Mouse (Mus musculus) testis, adult 2 months (tissue): ENCODE measurements around the gene Ttll8.

Source experiments
- CTCF ChIP-seq: fragments of 200-500 bp; IDR thresholded peaks from 2 replicates; pipeline ENCODE4 v1.5.1; 2012; ENCODE audit warnings: low read depth, mild to moderate bottlenecking, inconsistent platforms, low read length, moderate library complexity; ENCODE audit not compliant: control insufficient read depth, insufficient read depth, insufficient replicate concordance
- POLR2A ChIP-seq: fragments of 200-500 bp; IDR thresholded peaks from 2 replicates; pipeline ENCODE4 v1.6.1; 2012; ENCODE audit warnings: low read depth, mild to moderate bottlenecking, inconsistent platforms, low read length, moderate library complexity; ENCODE audit not compliant: control insufficient read depth

GRCm38 (mm10) chr15:88875625-88876081 lies 78.6 kb downstream of the Ttll8 start:
- no peak for TF ChIP-seq CTCF
- TF ChIP-seq POLR2A: no peak
